Mouse (Mus musculus) large intestine, adult 2 months (tissue): ENCODE measurements at regions not wholly inside any gene's neighbourhood (a gene's known extent, or its start where the extent isn't known, plus 50 kb on each side); places are given as distances from the start of the nearest gene placed in this dataset.

Source experiments
- DNase-seq: peaks from one replicate; pipeline ENCODE4 v3.0.0-alpha.2; 2012; ENCODE audit warnings: low read depth, low spot score
- WGBS: fragments of 180-500 bp; shearing (Covaris S2); methylation state at CpG from one replicate; pipeline ENCODE4 v1.1.7; 2018; 5-methylcytosine and 5-hydroxymethylcytosine counted together

- DNase-seq = no peak
Measured at GRCm38 (mm10) chr1:113259421-113259820, 1394.7 kb upstream of the Dsel start.

DNA sequence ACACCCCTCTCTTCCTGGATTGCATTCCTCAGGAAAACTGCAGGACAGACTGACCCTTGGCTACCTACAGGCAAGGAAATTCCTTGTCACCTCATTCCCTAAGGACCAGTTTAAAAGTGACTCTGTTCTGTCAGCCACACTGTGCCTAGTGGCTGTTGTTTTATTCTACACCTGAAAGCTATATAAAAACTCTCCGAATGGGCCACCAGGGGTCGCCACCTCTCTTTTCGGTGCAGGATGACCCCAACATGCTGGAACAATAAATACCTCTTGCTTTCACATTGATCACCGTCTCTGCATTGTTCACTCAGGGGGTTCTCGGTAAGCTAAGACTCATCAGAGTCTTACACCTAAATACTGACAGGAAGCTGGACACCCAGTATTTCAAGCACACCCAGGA is 1382.6 kb upstream of the Dsel start:
- no peak for DNase-seq
- 70% methylated on average over 5 of the region's 5 CpGs for WGBS

DNA sequence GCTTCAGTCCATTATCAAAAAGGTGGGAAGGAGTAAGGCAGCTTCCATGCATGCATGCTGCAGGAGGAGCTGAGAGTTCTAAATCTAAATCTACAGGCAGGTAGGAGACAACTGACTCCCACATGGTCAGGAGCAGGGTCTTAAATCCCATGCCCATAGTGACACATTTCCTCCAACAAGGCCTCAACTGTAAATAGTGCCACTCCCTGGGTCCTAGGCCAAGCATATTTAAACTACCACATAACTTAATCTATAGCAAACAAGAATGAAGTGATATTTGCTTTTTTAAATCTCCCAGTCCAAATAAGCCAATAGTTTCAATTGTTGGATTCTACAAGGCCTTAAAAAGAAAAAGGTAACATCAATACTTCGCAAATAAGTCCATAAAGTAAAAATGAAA is 1345.4 kb upstream of the Dsel start:
- no peak for DNase-seq

DNA sequence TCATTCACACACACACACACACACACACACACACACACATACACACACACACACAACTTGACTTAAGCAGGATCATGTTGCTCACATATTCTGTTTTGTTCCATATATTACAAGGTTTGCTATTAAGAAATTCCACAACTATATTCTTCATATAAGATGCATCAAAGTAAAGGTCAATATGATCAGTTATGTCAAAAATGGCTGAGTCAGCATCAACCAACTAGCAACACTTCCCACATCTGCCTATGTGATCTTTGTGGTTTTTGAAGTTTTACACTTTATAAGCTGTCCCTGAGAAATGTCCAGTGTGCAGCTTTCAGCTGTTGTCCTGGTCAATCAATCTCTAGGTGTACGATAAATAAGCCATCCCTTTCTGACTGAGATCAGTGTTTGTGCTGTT is 1339.3 kb upstream of the Dsel start:
- WGBS = 93% methylated on average over 1 of the region's 1 CpGs
- no peak for DNase-seq

More for the DNA sequence above, 1345.4 kb upstream of the Dsel start:
- 56% methylated on average over 1 of the region's 1 CpGs for WGBS

GRCm38 (mm10) chr1:113194116-113194812 is 1329.5 kb upstream of the Dsel start:
- DNase-seq = no peak
- 44% methylated on average over 1 of the region's 1 CpGs for WGBS

DNA sequence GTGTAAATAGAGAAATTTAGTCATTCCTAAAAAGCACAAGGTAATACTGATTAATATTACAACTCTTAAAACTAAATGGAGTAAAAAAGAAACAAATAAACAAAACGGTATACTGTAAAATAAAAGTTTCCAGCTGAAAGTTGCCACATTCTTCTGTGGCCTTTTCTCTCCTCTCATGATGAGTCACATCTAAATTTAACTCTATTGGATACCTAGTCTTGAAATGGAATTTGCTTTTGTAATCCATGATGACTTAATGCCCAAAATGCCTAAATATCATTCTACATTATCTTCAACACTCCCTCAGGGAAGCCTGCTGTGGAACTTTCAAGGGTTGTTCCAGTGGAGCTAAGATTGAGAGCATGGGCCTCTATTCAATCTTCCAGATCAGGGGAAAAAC is 1298.5 kb upstream of the Dsel start:
- 79% methylated on average over 1 of the region's 1 CpGs for WGBS
- no peak for DNase-seq
